Mouse (Mus musculus): ENCODE measurements around the gene Isx. TPM values are rescaled to one million over a fixed set of nuclear protein-coding genes. Genes with fewer than 3 reads are reported as not detected.

The Isx gene
- total RNA-seq, 2 experiments from 2014 or later, result not detected

GRCm38 (mm10) chr8:74910708-74911107, 37.7 kb downstream of the Isx start:
- no peak for TF ChIP-seq CTCF (conservative IDR thresholded peaks at IDR 0.05)
- no peak for DNase-seq (ENCODE audit: low spot score in 2 of 2)
- Histone ChIP-seq H3K27ac (no peak overlapping the region), H3K4me3 (no peak overlapping the region)

- TF ChIP-seq CTCF (conservative IDR thresholded peaks at IDR 0.05), result no peak
- DNase-seq (ENCODE audit: low spot score in 2 of 2), result peak; percentile 43 to 63
- no peak overlapping the region for H3K4me3 ChIP-seq
- H3K27ac ChIP-seq, result peak overlapping the region; percentile 61
Observed at GRCm38 (mm10) chr8:74920691-74921421, 47.9 kb downstream of the Isx start.

- peak; percentile 63 to 68 for DNase-seq (ENCODE audit: low spot score in 2 of 2)
- no peak overlapping the region for H3K4me3 ChIP-seq
- peak overlapping the region; percentile 61; the same call in 1 of the 2 replicates for H3K27ac ChIP-seq
- TF ChIP-seq CTCF (conservative IDR thresholded peaks at IDR 0.05), result peak; percentile 84
Observed at GRCm38 (mm10) chr8:74921882-74922518, 49.0 kb downstream of the Isx start.

DNA sequence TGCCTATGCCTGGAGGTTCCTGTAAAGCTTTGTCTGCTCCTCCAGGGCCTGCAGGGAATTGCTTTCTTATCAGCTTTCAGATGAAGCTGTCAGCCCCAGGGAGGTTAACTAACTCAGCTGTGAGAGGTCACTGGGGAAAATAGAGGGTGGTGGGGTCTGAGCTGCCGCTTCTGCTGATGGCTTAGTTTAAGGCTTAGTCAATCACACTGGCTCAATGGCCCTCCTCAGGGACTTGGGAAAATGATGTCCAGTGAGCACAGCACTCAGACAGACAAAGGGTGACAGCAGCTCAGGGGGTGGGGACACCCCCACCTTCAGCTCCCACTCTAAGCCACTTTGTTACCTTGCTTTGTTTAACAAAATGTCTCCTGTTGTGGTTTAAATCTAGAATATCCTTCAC, 55.0 kb downstream of the Isx start:
- no peak for TF ChIP-seq CTCF (conservative IDR thresholded peaks at IDR 0.05)
- Histone ChIP-seq H3K27ac (no peak overlapping the region), H3K4me3 (no peak overlapping the region)
- no peak for DNase-seq (ENCODE audit: low spot score in 2 of 2)

DNA sequence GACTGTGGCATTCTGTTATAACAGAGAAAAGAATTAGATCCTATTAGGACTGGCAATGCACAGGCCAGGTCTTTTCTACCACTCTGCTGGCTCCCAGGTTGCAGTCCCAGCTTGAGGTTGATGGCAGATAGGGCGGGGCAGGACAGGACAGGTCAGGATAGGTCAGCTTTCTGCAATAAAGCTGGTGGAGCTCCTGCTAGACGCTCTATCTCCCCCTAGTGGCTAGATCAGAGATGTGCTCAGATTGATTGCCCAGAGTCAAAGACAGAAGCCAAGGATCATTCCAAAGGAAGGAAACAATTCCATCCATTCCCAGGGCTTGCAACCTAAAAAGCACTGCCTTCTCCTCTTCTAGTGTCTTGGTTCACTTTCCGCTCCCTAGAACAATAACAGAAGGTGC, 57.8 kb downstream of the Isx start:
- peak; percentile 88 for TF ChIP-seq CTCF (conservative IDR thresholded peaks at IDR 0.05)
- peak; percentile 32 to 45 for DNase-seq (ENCODE audit: low spot score in 2 of 2)
- Histone ChIP-seq H3K27ac (no peak overlapping the region), H3K4me3 (no peak overlapping the region)

GRCm38 (mm10) chr8:74935308-74935707, 62.3 kb downstream of the Isx start:
- H3K27ac ChIP-seq, result no peak overlapping the region
- TF ChIP-seq CTCF (conservative IDR thresholded peaks at IDR 0.05), result peak; percentile 85
- peak; percentile 62 to 78 for DNase-seq (ENCODE audit: low spot score in 2 of 2)

GRCm38 (mm10) chr8:74936656-74937055, 63.7 kb downstream of the Isx start:
- no peak for TF ChIP-seq CTCF (conservative IDR thresholded peaks at IDR 0.05)

More at GRCm38 (mm10) chr8:74935308-74935707, 62.3 kb downstream of the Isx start:
- no peak overlapping the region for H3K4me3 ChIP-seq

GRCm38 (mm10) chr8:74942056-74942455, 69.1 kb downstream of the Isx start:
- Histone ChIP-seq H3K27ac (no peak overlapping the region), H3K4me3 (no peak overlapping the region)
- no peak for TF ChIP-seq CTCF (conservative IDR thresholded peaks at IDR 0.05)
- DNase-seq (ENCODE audit: low spot score in 2 of 2), result no peak

More at GRCm38 (mm10) chr8:74936656-74937055, 63.7 kb downstream of the Isx start:
- no peak for DNase-seq (ENCODE audit: low spot score in 2 of 2)
- H3K27ac ChIP-seq, result no peak overlapping the region
- no peak overlapping the region for H3K4me3 ChIP-seq

Other genes starting within 250 kb of the Isx start
- gene Hmgxb4, start 120.2 kb downstream of the Isx start, total RNA-seq (2021), result 10 to 100 TPM; 20.6 to 22.0 TPM
- 10 to 100 TPM; 38.7 to 40.5 TPM for gene Tom1, start 160.5 kb downstream of the Isx start, total RNA-seq (2021)
- gene Hmox1, start 220.4 kb downstream of the Isx start, total RNA-seq (2021), result 1 to 10 TPM; 6.1 to 6.2 TPM
- gene Mcm5, start 236.4 kb downstream of the Isx start, total RNA-seq (2021), result 1 to 10 TPM; 6.1 to 8.8 TPM

All from layer of hippocampus, adult 2 months (tissue).